Mouse (Mus musculus) hindbrain, embryonic 11.5 days (tissue): ENCODE data around the gene Kremen1. TPM values are rescaled to one million over a fixed set of nuclear protein-coding genes. Genes with fewer than 3 reads are reported as not detected.
A peak's percentile ranks its signal among the peaks of the same experiment; 100 is the strongest.

ENCODE experiments used
- ATAC-seq: fragments of 200-750 bp; cut with Nextera tagmentation; 2 replicates; pipeline ENCODE4 v1.8.0; 2017; ENCODE audit warnings: mild to moderate bottlenecking, moderate TSS enrichment, moderate library complexity; ENCODE audit not compliant: low FRiP score
- DNase-seq: peaks from one replicate; pipeline ENCODE4 v3.0.0-alpha.2; 2015; ENCODE audit warnings: low spot score
- H3K27ac ChIP-seq: fragments of 300-500 bp; sonication (generic); 2 replicates; pipeline ENCODE4 v1.5.1; 2014; ENCODE audit warnings: mild to moderate bottlenecking, low read depth, low read length
- H3K27me3 ChIP-seq: fragments of 300-500 bp; sonication (generic); 2 replicates; pipeline ENCODE4 v1.6.1; 2014; ENCODE audit warnings: mild to moderate bottlenecking, low read length, moderate library complexity, mixed read lengths; ENCODE audit not compliant: control insufficient read depth, insufficient read depth
- H3K36me3 ChIP-seq: fragments of 300-500 bp; sonication (generic); 2 replicates; pipeline ENCODE4 v1.6.1; 2014; ENCODE audit warnings: mild to moderate bottlenecking, low read length, moderate library complexity, mixed read lengths; ENCODE audit not compliant: control insufficient read depth, insufficient read depth
- H3K4me1 ChIP-seq: fragments of 300-500 bp; sonication (generic); replicated peaks from 2 replicates; pipeline ENCODE4 v1.6.1; 2014; ENCODE audit warnings: low read length, mixed read lengths; ENCODE audit not compliant: control insufficient read depth, insufficient read depth
- H3K4me2 ChIP-seq: fragments of 300-500 bp; sonication (generic); replicated peaks from 2 replicates; pipeline ENCODE4 v1.6.1; 2014; ENCODE audit warnings: mild to moderate bottlenecking, low read depth, low read length
- H3K4me3 ChIP-seq: fragments of 300-500 bp; sonication (generic); 2 replicates; pipeline ENCODE4 v1.5.1; 2014; ENCODE audit warnings: low read depth, low read length
- H3K9ac ChIP-seq: fragments of 300-500 bp; sonication (generic); 2 replicates; pipeline ENCODE4 v1.6.1; 2014; ENCODE audit warnings: low read depth, low read length
- H3K9me3 ChIP-seq: fragments of 300-500 bp; sonication (generic); 2 replicates; pipeline ENCODE4 v1.6.1; 2016; ENCODE audit warnings: low read length; ENCODE audit not compliant: control insufficient read depth
- WGBS: fragments of 180-500 bp; shearing (Covaris S2); extraction: QIAGEN DNeasy Blood & Tissue Kit; methylation state at CpG from one replicate; pipeline ENCODE4 v1.1.7; 2014; 5-methylcytosine and 5-hydroxymethylcytosine counted together
- polyA plus RNA-seq: library from polyadenylated mRNA; unstranded; fragments of >200 nt; fragmentation: Nextera tagmentation; extraction: Ambion mirVana; gene quantifications from 2 replicates; pipeline ENCODE4 v1.2.1, GENCODE M21; 2014

The Kremen1 gene
- polyA plus RNA-seq, 1 experiment from 2014 or later = 6.7 TPM

- Histone ChIP-seq H3K4me2 (no peak overlapping the region), H3K9ac (no peak overlapping the region), H3K4me1 (no peaks in the 10 kb centered on the region), H3K9me3 (no peaks in the 10 kb centered on the region), H3K36me3 (no peaks in the 10 kb centered on the region), H3K4me3 (no peak overlapping the region), H3K27me3 (no peaks in the 10 kb centered on the region), H3K27ac (no peak overlapping the region)
- WGBS = 24% methylated on average over 5 of the region's 5 CpGs
- DNase-seq = peak; percentile 80
- ATAC-seq = no peak
Observed at GRCm38 (mm10) chr11:5290691-5291090, 29.3 kb upstream of the Kremen1 start.

- H3K4me2 ChIP-seq = no peak overlapping the region
- H3K4me3 ChIP-seq = no peak overlapping the region
- ATAC-seq (no peak), DNase-seq (no peak)
- H3K9me3 ChIP-seq = no peaks in the 10 kb centered on the region
- H3K27ac ChIP-seq = no peak overlapping the region
- no peaks in the 10 kb centered on the region for H3K27me3 ChIP-seq
- H3K9ac ChIP-seq = no peak overlapping the region
- H3K36me3 ChIP-seq = no peaks in the 10 kb centered on the region
- 90% methylated on average over 4 of the region's 4 CpGs for WGBS
- H3K4me1 ChIP-seq = no peaks in the 10 kb centered on the region
Observed at GRCm38 (mm10) chr11:5289826-5290580, 28.6 kb upstream of the Kremen1 start.

GRCm38 (mm10) chr11:5283987-5284386 is 22.6 kb upstream of the Kremen1 start:
- Histone ChIP-seq H3K9ac (no peak overlapping the region), H3K4me2 (no peak overlapping the region), H3K9me3 (no peaks in the 10 kb centered on the region), H3K27ac (no peak overlapping the region), H3K4me1 (no peaks in the 10 kb centered on the region), H3K27me3 (no peaks in the 10 kb centered on the region), H3K36me3 (no peaks in the 10 kb centered on the region), H3K4me3 (no peak overlapping the region)
- ATAC-seq (no peak), DNase-seq (no peak)
- WGBS = 87% methylated on average over 2 of the region's 2 CpGs

GRCm38 (mm10) chr11:5280932-5281331 is 19.6 kb upstream of the Kremen1 start:
- Histone ChIP-seq H3K27me3 (no peaks in the 10 kb centered on the region), H3K4me1 (no peaks in the 10 kb centered on the region), H3K27ac (no peak overlapping the region), H3K4me3 (no peak overlapping the region), H3K4me2 (no peak overlapping the region), H3K9ac (no peak overlapping the region), H3K36me3 (no peaks in the 10 kb centered on the region), H3K9me3 (no peaks in the 10 kb centered on the region)
- DNase-seq = no peak
- ATAC-seq = no peak
- WGBS = 93% methylated on average over 7 of the region's 7 CpGs

GRCm38 (mm10) chr11:5278463-5278862 is 17.1 kb upstream of the Kremen1 start:
- H3K9ac ChIP-seq = no peak overlapping the region
- 85% methylated on average over 2 of the region's 2 CpGs for WGBS
- H3K27me3 ChIP-seq = no peaks in the 10 kb centered on the region
- H3K4me3 ChIP-seq = no peak overlapping the region
- no peak overlapping the region for H3K4me2 ChIP-seq
- no peaks in the 10 kb centered on the region for H3K9me3 ChIP-seq
- no peaks in the 10 kb centered on the region for H3K4me1 ChIP-seq
- DNase-seq = no peak
- no peak overlapping the region for H3K27ac ChIP-seq
- H3K36me3 ChIP-seq = no peaks in the 10 kb centered on the region
- ATAC-seq = no peak

GRCm38 (mm10) chr11:5277307-5277971 is 16.1 kb upstream of the Kremen1 start:
- no peak overlapping the region for H3K27ac ChIP-seq
- DNase-seq = no peak
- no peaks in the 10 kb centered on the region for H3K9me3 ChIP-seq
- no peaks in the 10 kb centered on the region for H3K27me3 ChIP-seq
- 72% methylated on average over 5 of the region's 5 CpGs for WGBS
- H3K4me1 ChIP-seq = no peaks in the 10 kb centered on the region
- H3K9ac ChIP-seq = no peak overlapping the region
- no peak overlapping the region for H3K4me2 ChIP-seq
- no peak overlapping the region for H3K4me3 ChIP-seq
- no peak for ATAC-seq
- no peaks in the 10 kb centered on the region for H3K36me3 ChIP-seq

- ATAC-seq (no peak), DNase-seq (no peak)
- H3K4me3 ChIP-seq = no peak overlapping the region
- WGBS = 82% methylated on average over 4 of the region's 4 CpGs
- no peak overlapping the region for H3K4me2 ChIP-seq
- no peaks in the 10 kb centered on the region for H3K27me3 ChIP-seq
- H3K4me1 ChIP-seq = no peaks in the 10 kb centered on the region
- no peak overlapping the region for H3K27ac ChIP-seq
- no peaks in the 10 kb centered on the region for H3K36me3 ChIP-seq
- H3K9ac ChIP-seq = no peak overlapping the region
- no peaks in the 10 kb centered on the region for H3K9me3 ChIP-seq
Observed at GRCm38 (mm10) chr11:5275216-5275615, 13.9 kb upstream of the Kremen1 start.

GRCm38 (mm10) chr11:5272536-5273234 is 11.3 kb upstream of the Kremen1 start:
- no peaks in the 10 kb centered on the region for H3K27me3 ChIP-seq
- no peak overlapping the region for H3K4me2 ChIP-seq
- H3K36me3 ChIP-seq = no peaks in the 10 kb centered on the region
- H3K27ac ChIP-seq = no peak overlapping the region
- no peaks in the 10 kb centered on the region for H3K9me3 ChIP-seq
- DNase-seq (no peak), ATAC-seq (no peak)
- H3K9ac ChIP-seq = no peak overlapping the region
- no peaks in the 10 kb centered on the region for H3K4me1 ChIP-seq
- WGBS = 76% methylated on average over 9 of the region's 9 CpGs
- no peak overlapping the region for H3K4me3 ChIP-seq

- no peak for DNase-seq
- Histone ChIP-seq H3K36me3 (no peaks in the 10 kb centered on the region), H3K9me3 (no peaks in the 10 kb centered on the region), H3K4me1 (no peaks in the 10 kb centered on the region), H3K9ac (no peak overlapping the region), H3K27me3 (no peaks in the 10 kb centered on the region), H3K4me2 (no peak overlapping the region), H3K4me3 (no peak overlapping the region), H3K27ac (no peak overlapping the region)
- 72% methylated on average over 4 of the region's 4 CpGs for WGBS
- no peak for ATAC-seq
Observed at GRCm38 (mm10) chr11:5272066-5272360, 10.7 kb upstream of the Kremen1 start.
